In the genomic region with DNA sequence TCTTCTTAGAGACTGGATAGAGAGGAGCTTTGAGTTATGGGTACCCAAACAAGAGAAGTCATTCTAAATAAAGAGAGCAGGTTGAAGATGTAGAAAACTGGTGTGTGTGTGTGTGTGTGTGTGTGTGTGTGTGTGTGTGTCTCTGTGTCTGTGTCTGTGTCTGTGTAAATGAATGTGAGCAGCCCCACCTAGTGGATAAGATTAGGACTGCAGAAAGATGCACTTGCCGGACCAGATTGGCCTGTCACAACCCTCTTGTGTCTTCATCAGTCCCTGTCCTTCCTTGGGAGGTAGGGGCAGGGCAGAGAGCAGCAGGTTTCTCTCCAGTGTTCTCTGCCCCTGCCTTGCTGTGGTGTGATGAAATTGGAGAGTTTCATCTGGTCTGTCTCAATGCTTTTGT, we compare ENCODE assay signal across 8 mouse cellular contexts. TPM values are rescaled to one million over a fixed set of nuclear protein-coding genes. Genes with fewer than 3 reads are reported as not detected.
A peak's percentile ranks its signal among the peaks of the same experiment; 100 is the strongest.
DNase-seq lines count a peak whose midpoint lies in the region; ATAC-seq and TF ChIP-seq lines count a peak whose summit lies in the region.
"Had no signal": no experiment of that assay in that cellular context is flagged by ENCODE, and none has a peak within 500 bp of the region (broad histone marks: within the 10 kb centered on the region; RNA-seq: fewer than 3 reads in every experiment).

No protein-coding gene starts in this region.

- no peaks in the 10 kb centered on the region for H3K4me1 ChIP-seq in G1E (ENCODE audit: insufficient read depth, low read depth, low read length)
- H3K4me1 ChIP-seq: megakaryocyte, embryonic 14.5 days had no signal

- peak; percentile 65 to 78 for DNase-seq in left cerebral cortex, postnatal 14 days (ENCODE audit: low spot score in 2 of 2)
- DNase-seq in left cerebral cortex, postnatal 4 days = no peak
- no peak for DNase-seq in G1E (ENCODE audit: low spot score)
- DNase-seq in c-Kit-positive CD71-positive TER-119-negative erythroid progenitor cells, embryonic 14.5 days (ENCODE audit: low read depth) = peak; percentile 44
- peak; percentile 49 to 65 for DNase-seq in kidney, postnatal 4 days
- peak; percentile 80 for DNase-seq in retina, embryonic 14.5 days (ENCODE audit: low spot score)
- DNase-seq in gastrocnemius, postnatal 25 days = no peak

- no peaks in the 10 kb centered on the region for H3K36me3 ChIP-seq in G1E (replicated peaks)

- H3K4me3 ChIP-seq in G1E (ENCODE audit: low read depth, low read length) = no peak overlapping the region
- H3K4me3 ChIP-seq: megakaryocyte, embryonic 14.5 days had no signal

- H3K9me3 ChIP-seq in G1E (replicated peaks) = no peaks in the 10 kb centered on the region

- peaks cover 17% of the 10 kb centered on the region for H3K27me3 ChIP-seq in G1E (ENCODE audit: insufficient read depth, low read length)

- TF ChIP-seq CTCF in G1E (IDR thresholded peaks at IDR 0.05; ENCODE audit: low read depth, low read length) = 0 out of 2 replicates have a peak, but pooled peaks have one; percentile 29

- no peak for ATAC-seq in G1E (ENCODE audit: extremely low read depth, insufficient number of reproducible peaks, low FRiP score, poor library complexity, severe bottlenecking)

- intact Hi-C loops in left cerebral cortex, postnatal 14 days (cut with DNase I) = no loop called here
- intact Hi-C loops in left cerebral cortex, postnatal 4 days (cut with DNase I) = no loop called here

RNA-seq across cellular contexts. Expression of a gene that starts 7.2 kb away (rescaled TPM):
- total RNA-seq in left cerebral cortex, postnatal 14 days (2021) = 1 to 10 TPM; 1.8 to 3.2 TPM
- total RNA-seq in left cerebral cortex, postnatal 4 days (2021) = under 1 TPM; 0.62 to 0.85 TPM
- total RNA-seq in G1E (2014; fragmentation: Nextera tagmentation) = not detected in 2 replicates
- total RNA-seq in G1E (2017) = 0.17 and 0.38 TPM in 2 replicates
- polyA plus RNA-seq in G1E (2012) = not detected in 2 replicates
- total RNA-seq in gastrocnemius, postnatal 25 days (2021) = 1 to 10 TPM; 6.2 to 8.4 TPM

RNA-seq across cellular contexts. Expression of a gene that starts 10.5 kb away (rescaled TPM):
- under 1 TPM; 0.61 to 0.64 TPM for total RNA-seq in left cerebral cortex, postnatal 14 days (2021)
- under 1 TPM; 0.64 to 0.86 TPM for total RNA-seq in left cerebral cortex, postnatal 4 days (2021)
- total RNA-seq in G1E (2014; fragmentation: Nextera tagmentation) = not detected in 2 replicates
- total RNA-seq in G1E (2017) = 0.16 TPM in 1 of 2 replicates, not detected in the other
- not detected in 2 replicates for polyA plus RNA-seq in G1E (2012)
- total RNA-seq in gastrocnemius, postnatal 25 days (2021) = not detected

RNA-seq across cellular contexts. Expression of a gene that starts 49.7 kb away (rescaled TPM):
- total RNA-seq in left cerebral cortex, postnatal 14 days (2021) = 1 to 10 TPM; 2.3 to 2.5 TPM
- total RNA-seq in left cerebral cortex, postnatal 4 days (2021) = not detected
- total RNA-seq in G1E (2014; fragmentation: Nextera tagmentation) = not detected in 2 replicates
- total RNA-seq in G1E (2017) = 0.11 TPM in 1 of 2 replicates, not detected in the other
- 0.04 TPM in 1 of 2 replicates, not detected in the other for polyA plus RNA-seq in G1E (2012)
- total RNA-seq in gastrocnemius, postnatal 25 days (2021) = 100 to 1,000 TPM in 1 of 2 experiments, 10 to 100 TPM in 1; 73.2 to 356 TPM

Comparison
In these comparisons a context has a peak if more than half of its experiments do, and no peak if none do; other contexts are left out.
1. DNase-seq: peak in left cerebral cortex, postnatal 14 days (2 of 2), c-Kit-positive CD71-positive TER-119-negative erythroid progenitor cells, embryonic 14.5 days (single experiment), kidney, postnatal 4 days (2 of 2) and retina, embryonic 14.5 days (single experiment); none in left cerebral cortex, postnatal 4 days (single experiment), G1E (single experiment) and gastrocnemius, postnatal 25 days (single experiment).
2. RNA of a gene that starts 49.7 kb away (total RNA-seq): 73.2 to 356 TPM in gastrocnemius, postnatal 25 days; 2.3 to 2.5 TPM in left cerebral cortex, postnatal 14 days, not detected in left cerebral cortex, postnatal 4 days and 0.11 TPM in G1E; every median in the first group is over 10 times any median in the second.